Mouse (Mus musculus): Measurements from ENCODE around the gene Kcnq1.
A peak's percentile ranks its signal among the peaks of the same experiment; 100 is the strongest.

Gene Kcnq1

DNA sequence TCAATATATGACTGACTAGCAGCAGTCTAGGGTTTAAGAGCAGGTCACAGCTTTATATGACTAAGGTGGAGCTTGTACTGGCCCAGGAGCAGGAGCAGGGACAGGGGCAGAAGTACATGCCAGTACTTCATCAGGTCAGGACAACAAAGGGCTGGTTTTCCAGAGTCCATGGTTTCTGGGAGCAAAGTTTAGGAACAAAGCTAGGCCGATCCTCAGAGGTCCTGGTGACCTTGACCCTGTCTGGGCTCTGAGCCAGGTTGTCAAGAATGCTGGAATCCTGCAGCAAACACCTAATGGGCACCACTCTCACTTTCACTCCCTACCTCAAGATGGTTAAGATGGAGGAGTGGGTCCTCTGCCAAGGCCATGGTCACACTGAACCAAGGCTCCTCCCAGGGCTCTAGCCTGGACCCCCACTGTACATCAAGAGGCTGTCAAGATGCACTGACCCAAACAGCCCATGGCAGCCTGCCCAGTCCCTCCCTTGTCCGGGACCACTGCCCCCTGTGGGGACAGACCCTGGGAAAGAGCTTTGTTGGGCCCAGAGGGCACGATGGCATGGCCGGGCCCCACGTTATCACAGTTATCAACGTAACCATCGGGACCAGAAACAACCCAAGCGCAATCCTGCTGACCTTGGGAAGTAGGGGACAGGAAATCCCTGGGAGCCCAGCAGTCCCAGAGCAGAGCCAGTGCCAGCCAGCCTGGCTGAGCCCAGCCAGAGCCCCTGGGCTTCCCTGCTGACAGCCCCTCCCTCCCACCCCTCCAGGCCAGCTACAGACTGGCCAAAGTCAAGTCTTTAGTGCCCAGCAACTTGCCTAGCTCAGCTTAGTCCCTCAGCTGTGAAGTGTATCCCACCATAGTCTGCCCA is 259.0 kb downstream of the Kcnq1 start:
- DNase-seq (ENCODE audit: low spot score), result no peak

- DNase-seq (ENCODE audit: low spot score), result no peak
Measured at GRCm38 (mm10) chr7:143367366-143368266, 261.5 kb downstream of the Kcnq1 start.

- peak; percentile 62 for DNase-seq (ENCODE audit: low spot score)
Measured at GRCm38 (mm10) chr7:143368267-143368643, 262.1 kb downstream of the Kcnq1 start.

DNA sequence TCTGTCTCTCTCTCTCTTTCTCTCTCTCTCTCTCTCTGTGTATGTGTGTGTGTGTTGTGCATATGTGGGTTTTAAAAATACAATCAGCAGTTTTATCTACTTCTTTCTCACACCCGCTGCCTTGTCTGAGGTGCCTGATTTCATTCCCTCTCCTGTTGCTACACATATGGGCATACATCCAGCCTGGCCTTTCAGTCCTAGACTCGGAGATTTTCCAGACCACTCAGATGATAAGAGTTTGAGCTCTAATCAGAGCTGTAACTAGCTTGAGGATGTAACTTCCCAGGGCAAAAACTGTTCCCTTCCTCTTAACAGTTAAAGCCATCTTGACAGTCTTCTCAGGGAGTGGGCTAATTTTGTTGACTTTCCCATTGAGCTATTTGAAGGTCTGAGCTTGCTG is 265.2 kb downstream of the Kcnq1 start:
- no peak for DNase-seq (ENCODE audit: low spot score)

GRCm38 (mm10) chr7:143373265-143373664 is 267.1 kb downstream of the Kcnq1 start:
- no peak for DNase-seq (ENCODE audit: low spot score)

DNA sequence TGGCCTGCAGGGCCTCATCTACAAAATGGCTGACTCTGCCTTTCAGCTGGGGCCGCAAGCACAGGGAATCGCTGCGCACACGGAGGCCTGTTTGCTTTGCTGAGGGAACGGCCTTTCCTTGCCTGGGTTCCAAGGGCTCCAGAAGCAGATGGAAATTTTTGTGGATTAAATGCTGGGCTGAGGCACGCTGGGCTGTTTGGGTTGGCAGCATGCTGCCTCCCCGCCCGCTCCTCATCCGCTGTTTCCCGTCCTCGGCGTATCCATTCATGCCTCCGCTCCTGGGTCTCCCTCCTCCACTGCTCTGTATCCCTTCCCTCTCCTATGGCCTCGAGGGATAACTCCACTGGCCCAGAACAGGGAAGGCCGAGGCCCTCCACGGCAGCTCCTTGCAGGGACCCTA is 269.8 kb downstream of the Kcnq1 start:
- DNase-seq (ENCODE audit: low spot score), result no peak

DNA sequence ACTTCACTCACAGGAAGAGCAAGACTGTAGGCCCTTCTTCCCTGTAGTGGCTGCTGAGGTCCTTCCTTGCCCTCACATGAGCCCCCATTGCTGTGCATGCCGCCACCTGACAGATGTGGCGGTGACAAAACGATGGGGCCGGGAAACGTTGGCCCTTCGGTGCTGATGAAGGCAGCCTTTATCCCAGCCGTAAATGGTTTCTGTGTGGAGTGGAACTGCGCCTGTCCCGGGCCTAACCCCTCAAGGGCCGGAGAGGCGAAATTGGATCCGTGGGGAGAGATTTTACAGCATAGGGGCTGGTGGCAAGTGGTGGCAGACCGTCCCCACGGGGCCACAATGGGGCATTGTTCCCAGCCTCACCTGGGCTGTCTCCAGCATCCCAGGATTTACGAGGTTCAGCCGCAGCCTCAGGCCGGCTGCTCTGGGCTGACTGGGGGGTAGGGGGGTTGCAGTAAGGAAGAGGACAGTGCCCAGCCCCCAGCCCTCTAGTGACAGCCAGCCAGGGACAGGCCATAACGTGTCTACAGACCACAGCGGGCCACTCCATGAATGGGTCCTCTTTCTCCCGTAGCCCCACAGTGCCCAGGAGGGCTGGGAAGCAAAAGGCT is 274.4 kb downstream of the Kcnq1 start:
- DNase-seq (ENCODE audit: low spot score), result no peak

DNA sequence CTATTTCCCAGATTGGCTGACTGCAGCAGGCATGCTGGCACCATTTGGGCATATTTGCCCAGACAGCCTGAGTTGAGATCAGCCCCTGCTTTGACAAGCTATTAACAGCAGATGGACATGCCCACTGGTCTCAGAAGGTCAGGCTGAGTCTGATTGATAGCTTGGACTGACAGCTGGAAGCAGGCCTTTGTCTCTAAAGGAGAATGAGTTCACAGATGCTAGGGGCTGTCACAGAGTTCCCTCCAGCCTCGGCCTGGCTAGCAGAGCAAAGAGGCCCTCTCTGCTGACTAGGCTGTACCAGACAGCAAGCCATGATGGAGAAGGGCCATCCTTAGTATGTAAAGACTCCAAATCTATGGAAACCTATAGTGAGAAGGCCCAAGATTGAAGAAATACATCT is 280.5 kb downstream of the Kcnq1 start:
- DNase-seq (ENCODE audit: low spot score), result peak; percentile 49

GRCm38 (mm10) chr7:143388783-143389695 is 282.9 kb downstream of the Kcnq1 start:
- peak; percentile 83 for DNase-seq (ENCODE audit: low spot score)

DNA sequence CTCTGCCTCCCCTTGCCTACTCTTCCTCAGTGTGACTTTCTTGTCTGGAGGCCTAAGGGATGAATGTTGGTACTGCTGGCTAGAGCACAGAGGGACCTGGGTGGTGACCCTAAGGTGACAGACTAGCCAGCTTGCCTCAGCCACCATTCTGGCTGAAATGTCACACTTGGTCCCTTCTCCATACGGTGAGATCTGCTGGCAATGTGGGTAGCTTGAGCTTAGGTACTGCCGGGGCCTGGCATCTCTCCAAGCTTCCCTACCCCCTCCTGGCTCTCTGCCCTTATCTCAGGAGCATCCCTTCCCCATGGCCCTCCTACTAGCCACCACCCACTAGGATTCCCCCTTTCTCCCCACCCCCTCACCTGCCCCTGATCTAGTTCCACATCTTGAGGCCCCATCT is 283.7 kb downstream of the Kcnq1 start:
- DNase-seq (ENCODE audit: low spot score), result no peak

- no peak for DNase-seq (ENCODE audit: low spot score)
Measured at GRCm38 (mm10) chr7:143390277-143390948, 284.3 kb downstream of the Kcnq1 start.

DNA sequence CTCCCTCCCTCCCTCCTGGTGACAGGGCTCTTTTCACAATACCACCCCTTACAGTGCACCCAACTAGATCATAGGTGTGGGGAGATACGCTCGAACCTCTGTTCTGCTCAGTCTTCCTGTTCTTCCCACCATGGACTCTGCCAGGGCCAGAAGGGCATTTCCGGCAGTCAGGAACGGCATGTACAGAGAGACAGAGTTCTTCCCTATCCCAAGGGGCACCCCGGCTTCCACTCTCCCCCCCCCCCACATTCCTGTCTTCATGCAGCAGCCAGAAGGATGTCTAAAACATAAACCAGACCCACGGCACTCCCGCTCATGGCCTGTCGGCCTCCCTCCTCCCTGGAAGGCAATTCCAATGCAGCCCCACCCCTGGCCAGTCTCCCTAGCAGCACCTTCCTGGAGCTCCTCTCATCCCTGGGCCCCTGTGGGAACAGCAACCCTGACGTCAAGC is 289.0 kb downstream of the Kcnq1 start:
- no peak for DNase-seq (ENCODE audit: low spot score)

- DNase-seq (ENCODE audit: low spot score), result no peak
Measured at GRCm38 (mm10) chr7:143399756-143400155, 293.6 kb downstream of the Kcnq1 start.

- DNase-seq (ENCODE audit: low spot score), result no peak
Measured at GRCm38 (mm10) chr7:143400599-143400998, 294.4 kb downstream of the Kcnq1 start.

DNA sequence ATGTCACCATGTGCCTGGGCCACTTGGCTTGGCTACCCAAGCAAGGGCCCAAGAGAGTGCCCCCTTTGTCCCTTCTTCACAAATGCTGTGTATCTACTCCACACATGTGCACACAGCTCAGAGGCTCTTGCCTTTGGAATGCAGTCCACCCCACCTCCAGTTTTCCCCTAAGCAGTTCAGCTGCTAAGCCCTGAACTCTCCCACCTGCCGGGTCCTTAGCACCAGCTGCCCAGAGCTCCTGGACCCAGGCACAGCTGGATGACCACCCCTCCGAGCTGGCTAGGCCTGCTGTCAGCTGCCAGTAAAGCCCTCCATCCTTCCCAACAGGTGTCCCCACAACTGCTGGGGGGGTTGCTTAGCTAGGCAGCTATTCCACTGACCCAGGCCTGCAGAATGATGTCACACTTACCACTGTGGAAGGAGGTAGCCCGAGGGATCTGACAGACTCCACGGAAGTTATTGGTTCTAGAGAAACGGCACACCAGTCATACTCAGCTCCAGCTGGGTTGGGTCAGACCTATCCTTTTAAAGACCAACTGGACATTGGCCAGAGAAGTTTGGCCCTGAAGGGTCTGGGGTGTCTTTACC is 295.4 kb downstream of the Kcnq1 start:
- DNase-seq (ENCODE audit: low spot score), result no peak

- DNase-seq (ENCODE audit: low spot score), result no peak
Measured at GRCm38 (mm10) chr7:143404296-143404695, 298.1 kb downstream of the Kcnq1 start.

- no peak for DNase-seq (ENCODE audit: low spot score)
Measured at GRCm38 (mm10) chr7:143407931-143408501, 301.9 kb downstream of the Kcnq1 start.

DNA sequence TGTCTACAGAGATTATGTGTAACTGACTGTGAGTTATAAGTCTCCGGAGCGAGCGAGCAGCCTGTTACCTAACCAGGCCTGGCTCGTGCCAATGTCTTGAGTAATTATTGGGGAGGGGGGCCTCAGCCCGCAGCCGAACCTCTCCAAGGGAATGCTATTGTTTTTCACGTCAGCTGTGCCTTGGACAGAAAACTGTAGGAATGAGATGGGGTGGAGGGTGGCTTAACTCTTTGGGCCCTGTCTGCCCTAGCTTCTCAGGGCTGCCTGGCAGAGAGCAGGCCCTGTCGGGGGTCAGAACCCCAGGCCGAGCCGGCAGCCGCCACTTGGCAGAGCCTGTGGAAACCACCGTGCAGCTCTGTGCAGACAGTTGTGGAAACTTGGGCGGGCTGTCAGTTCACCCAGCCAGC is 302.5 kb downstream of the Kcnq1 start:
- DNase-seq (ENCODE audit: low spot score), result peak; percentile 39

DNA sequence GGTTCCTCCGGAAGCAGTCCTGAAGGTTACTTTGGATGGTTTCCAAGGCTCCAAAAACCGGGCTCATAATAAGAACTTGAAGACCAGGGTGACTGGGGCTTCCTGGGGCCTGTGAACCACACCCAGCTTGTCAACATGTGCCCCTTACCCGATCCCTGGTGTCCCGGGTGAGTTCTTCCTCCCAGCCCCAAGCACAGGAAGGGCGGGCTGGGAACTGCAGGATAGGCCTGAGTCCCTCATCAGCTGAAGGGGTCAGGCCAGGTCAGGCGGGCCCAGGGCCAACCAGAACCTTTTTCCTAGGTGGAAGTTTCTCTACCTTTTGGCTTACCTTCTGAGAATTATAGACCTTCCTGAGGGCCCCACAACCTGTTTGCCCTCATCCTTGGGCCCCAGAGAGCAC is 306.4 kb downstream of the Kcnq1 start:
- DNase-seq (ENCODE audit: low spot score), result no peak

- no peak for DNase-seq (ENCODE audit: low spot score)
Measured at GRCm38 (mm10) chr7:143415070-143415469, 308.9 kb downstream of the Kcnq1 start.

All from retina, embryonic 14.5 days (tissue).